In the genomic region with DNA sequence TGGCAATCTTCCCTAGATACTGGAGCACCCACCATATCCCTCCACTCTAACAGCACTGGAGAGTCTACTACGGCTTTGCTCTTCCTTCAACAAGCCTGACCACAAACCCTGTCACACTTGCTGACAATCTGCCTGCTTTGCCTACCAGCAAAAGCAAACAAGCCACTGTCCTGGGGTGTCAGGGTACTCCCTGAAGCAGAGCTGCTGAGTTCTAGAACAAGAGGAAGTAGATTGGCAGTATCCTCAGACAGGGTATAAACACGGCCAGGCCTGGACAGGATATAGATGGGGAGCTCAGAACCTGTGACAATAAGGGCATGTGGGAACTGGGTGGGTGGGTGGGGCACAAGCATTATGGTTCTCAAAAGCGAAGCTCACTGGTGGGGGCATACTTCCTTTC, we compare ENCODE assay signal across 14 mouse cellular contexts. TPM values are rescaled to one million over a fixed set of nuclear protein-coding genes. Genes with fewer than 3 reads are reported as not detected.
DNase-seq lines count a peak whose midpoint lies in the region; ATAC-seq and TF ChIP-seq lines count a peak whose summit lies in the region.
"Had no signal": no experiment of that assay in that cellular context is flagged by ENCODE, and none has a peak within 500 bp of the region (broad histone marks: within the 10 kb centered on the region; RNA-seq: fewer than 3 reads in every experiment).

No protein-coding gene starts in this region.

- intact Hi-C loops in heart, postnatal 25 days (cut with DNase I) = loop anchor here (5.0 kb wide), 1 partner anchor 35 kb away; no protein-coding TSS in a partner anchor

- peak overlapping the region; percentile 66 for H3K27ac ChIP-seq in heart, embryonic 11.5 days (ENCODE audit: low read depth, low read length)
- H3K27ac ChIP-seq in liver, embryonic 15.5 days (replicated peaks) = 0 out of 2 replicates have a peak overlapping the region, but pooled peaks have one; percentile 9
- H3K27ac ChIP-seq in liver, postnatal 0 days (ENCODE audit: low read depth) = no peak overlapping the region
- H3K27ac ChIP-seq: left cerebral cortex, adult 2 months had no signal

- no peaks in the 10 kb centered on the region for H3K9me3 ChIP-seq in heart, embryonic 11.5 days (replicated peaks; ENCODE audit: control insufficient read depth, low read length)
- no peaks in the 10 kb centered on the region for H3K9me3 ChIP-seq in liver, embryonic 15.5 days (replicated peaks)
- no peaks in the 10 kb centered on the region for H3K9me3 ChIP-seq in liver, postnatal 0 days (ENCODE audit: low read length)
- no peaks in the 10 kb centered on the region for H3K9me3 ChIP-seq in E14TG2a.4 (ENCODE audit: low read length)
- H3K9me3 ChIP-seq: forebrain, embryonic 15.5 days had no signal

- H3K4me3 ChIP-seq in heart, embryonic 11.5 days (ENCODE audit: low read depth, low read length) = no peak overlapping the region
- no peak overlapping the region for H3K4me3 ChIP-seq in liver, embryonic 15.5 days (replicated peaks)
- no peak overlapping the region for H3K4me3 ChIP-seq in liver, postnatal 0 days (ENCODE audit: low read depth, low read length)
- H3K4me3 ChIP-seq in E14TG2a.4 (replicated peaks; ENCODE audit: low read length) = peak overlapping the region; percentile 26; the same call in 1 of the 2 replicates
- H3K4me3 ChIP-seq: forebrain, embryonic 15.5 days; left cerebral cortex, adult 2 months had no signal

- 0 out of 2 replicates have a peak, but pooled peaks cover 2% of the 10 kb centered on the region for H3K36me3 ChIP-seq in heart, embryonic 11.5 days (ENCODE audit: control insufficient read depth, insufficient read depth, low read length)
- H3K36me3 ChIP-seq in liver, embryonic 15.5 days (replicated peaks) = peaks cover 43% of the 10 kb centered on the region
- peaks cover 19% of the 10 kb centered on the region for H3K36me3 ChIP-seq in liver, postnatal 0 days (replicated peaks; ENCODE audit: insufficient read depth, low read length)
- peaks cover 79% of the 10 kb centered on the region for H3K36me3 ChIP-seq in E14TG2a.4 (ENCODE audit: insufficient read depth, low read length)
- H3K36me3 ChIP-seq: forebrain, embryonic 15.5 days had no signal

- H3K4me1 ChIP-seq in heart, embryonic 11.5 days (ENCODE audit: control insufficient read depth, insufficient read depth, low read length) = peaks cover 63% of the 10 kb centered on the region
- H3K4me1 ChIP-seq in liver, embryonic 15.5 days (replicated peaks) = peaks cover 73% of the 10 kb centered on the region
- peaks cover 37% of the 10 kb centered on the region for H3K4me1 ChIP-seq in liver, postnatal 0 days (ENCODE audit: insufficient read depth)
- peaks cover 95% of the 10 kb centered on the region for H3K4me1 ChIP-seq in E14TG2a.4 (replicated peaks; ENCODE audit: low read depth, low read length)

- TF ChIP-seq EP300 in liver, postnatal 0 days (IDR thresholded peaks at IDR 0.05; ENCODE audit: low read depth) = no peak

- ATAC-seq in heart, embryonic 11.5 days (replicated peaks; ENCODE audit: insufficient number of reproducible peaks, low FRiP score, low TSS enrichment) = no peak
- ATAC-seq in liver, embryonic 15.5 days (ENCODE audit: insufficient read depth) = no peak
- ATAC-seq in liver, postnatal 0 days = no peak
- ATAC-seq in megakaryocyte, adult 5-6 weeks (ENCODE audit: poor library complexity, severe bottlenecking) = peak; percentile 39
- ATAC-seq: forebrain, embryonic 15.5 days had no signal

- H3K9ac ChIP-seq in heart, embryonic 11.5 days (ENCODE audit: low read depth, low read length) = no peak overlapping the region
- no peak overlapping the region for H3K9ac ChIP-seq in liver, embryonic 15.5 days
- no peak overlapping the region for H3K9ac ChIP-seq in liver, postnatal 0 days (replicated peaks)
- H3K9ac ChIP-seq: forebrain, embryonic 15.5 days had no signal

- H3K27me3 ChIP-seq in heart, embryonic 11.5 days (ENCODE audit: control insufficient read depth, insufficient read depth, low read length) = no peaks in the 10 kb centered on the region
- H3K27me3 ChIP-seq in liver, embryonic 15.5 days = no peaks in the 10 kb centered on the region
- H3K27me3 ChIP-seq in liver, postnatal 0 days (ENCODE audit: insufficient read depth, low read length) = no peaks in the 10 kb centered on the region
- H3K27me3 ChIP-seq in E14TG2a.4 (ENCODE audit: insufficient read depth, low read length) = no peaks in the 10 kb centered on the region
- H3K27me3 ChIP-seq: forebrain, embryonic 15.5 days had no signal

- DNase-seq in heart, postnatal 25 days (ENCODE audit: low spot score) = no peak
- DNase-seq in liver, postnatal 0 days = no peak
- no peak for DNase-seq in yolk sac, embryonic 10.5 days (ENCODE audit: low spot score)
- no peak for DNase-seq in adrenal gland, adult 2 months
- DNase-seq: adrenal gland, adult 8-10 months; cerebellum, adult 8-10 months; kidney, adult 11 months; right cerebral cortex, adult 18-20 months had no signal

- no peak for TF ChIP-seq CTCF in liver, postnatal 0 days (IDR thresholded peaks at IDR 0.05; ENCODE audit: low read depth)
- no peak for TF ChIP-seq CTCF in E14TG2a.4 (conservative IDR thresholded peaks at IDR 0.05; ENCODE audit: low read length)

- 81% methylated on average over 3 of the region's 3 CpGs for WGBS in heart, embryonic 11.5 days (ENCODE audit: insufficient replicate concordance)
- WGBS in liver, embryonic 15.5 days (ENCODE audit: insufficient replicate concordance) = 43% methylated on average over 3 of the region's 3 CpGs
- 67% methylated on average over 3 of the region's 3 CpGs for WGBS in liver, postnatal 0 days (ENCODE audit: insufficient replicate concordance)

- H3K4me2 ChIP-seq in heart, embryonic 11.5 days = no peak overlapping the region
- no peak overlapping the region for H3K4me2 ChIP-seq in liver, embryonic 15.5 days
- no peak overlapping the region for H3K4me2 ChIP-seq in liver, postnatal 0 days (ENCODE audit: low read depth, low read length)
- H3K4me2 ChIP-seq: forebrain, embryonic 15.5 days had no signal

RNA-seq across cellular contexts. Expression of gene Yjefn3, which starts 35.0 kb away (rescaled TPM):
- 5.5 and 7.0 TPM in 2 replicates for polyA plus RNA-seq in heart, embryonic 11.5 days (2014; fragmentation: Nextera tagmentation; extraction: Ambion mirVana)
- 10 to 100 TPM in 1 of 2 experiments, 1 to 10 TPM in 1; 9.6 to 14.8 TPM for total RNA-seq in heart, postnatal 25 days (2021)
- 0.51 and 0.54 TPM in 2 replicates for polyA plus RNA-seq in liver, embryonic 15.5 days (2015; fragmentation: Nextera tagmentation; extraction: Ambion mirVana)
- 0.72 and 0.89 TPM in 2 replicates for polyA plus RNA-seq in liver, postnatal 0 days (2015; fragmentation: Nextera tagmentation; extraction: Ambion mirVana)
- 3.1 TPM in 1 of 2 replicates, not detected in the other for total RNA-seq in megakaryocyte, adult 5-6 weeks (2015)
- not detected in 2 replicates for total RNA-seq in megakaryocyte, adult 5-6 weeks (2017)
- total RNA-seq in adrenal gland, adult 2 months (2021) = 1 to 10 TPM; 1.9 to 4.2 TPM
- 6.6 and 10.8 TPM in 2 replicates for polyA plus RNA-seq in adrenal gland, adult 2 months (2012; rRNA removed)

RNA-seq across cellular contexts. Expression of gene Ndufa13, which starts 35.1 kb away (rescaled TPM):
- polyA plus RNA-seq in heart, embryonic 11.5 days (2014; fragmentation: Nextera tagmentation; extraction: Ambion mirVana) = 270 and 275 TPM in 2 replicates
- total RNA-seq in heart, postnatal 25 days (2021) = 100 to 1,000 TPM; 446 to 456 TPM
- 89.7 and 96.9 TPM in 2 replicates for polyA plus RNA-seq in liver, embryonic 15.5 days (2015; fragmentation: Nextera tagmentation; extraction: Ambion mirVana)
- polyA plus RNA-seq in liver, postnatal 0 days (2015; fragmentation: Nextera tagmentation; extraction: Ambion mirVana) = 152 TPM in 2 replicates
- total RNA-seq in megakaryocyte, adult 5-6 weeks (2015) = 63.4 and 75.7 TPM in 2 replicates
- 120 and 143 TPM in 2 replicates for total RNA-seq in megakaryocyte, adult 5-6 weeks (2017)
- 100 to 1,000 TPM; 160 to 215 TPM for total RNA-seq in adrenal gland, adult 2 months (2021)
- 83.3 and 99.4 TPM in 2 replicates for polyA plus RNA-seq in adrenal gland, adult 2 months (2012; rRNA removed)

RNA-seq across cellular contexts. Expression of gene Tssk6, which starts 35.5 kb away (rescaled TPM):
- polyA plus RNA-seq in heart, embryonic 11.5 days (2014; fragmentation: Nextera tagmentation; extraction: Ambion mirVana) = 1.6 and 1.8 TPM in 2 replicates
- under 1 TPM in 1 of 2 experiments, not detected in 1; 0.20 TPM for total RNA-seq in heart, postnatal 25 days (2021)
- polyA plus RNA-seq in liver, embryonic 15.5 days (2015; fragmentation: Nextera tagmentation; extraction: Ambion mirVana) = 2.1 TPM in 2 replicates
- polyA plus RNA-seq in liver, postnatal 0 days (2015; fragmentation: Nextera tagmentation; extraction: Ambion mirVana) = 1.3 and 1.7 TPM in 2 replicates
- 0.27 TPM in 1 of 2 replicates, not detected in the other for total RNA-seq in megakaryocyte, adult 5-6 weeks (2015)
- total RNA-seq in megakaryocyte, adult 5-6 weeks (2017) = 0.16 and 0.26 TPM in 2 replicates
- under 1 TPM; 0.35 to 0.66 TPM for total RNA-seq in adrenal gland, adult 2 months (2021)
- polyA plus RNA-seq in adrenal gland, adult 2 months (2012; rRNA removed) = 1.3 and 2.0 TPM in 2 replicates

RNA-seq across cellular contexts. Expression of gene Cilp2, which starts 50.0 kb away (rescaled TPM):
- 0.21 and 0.49 TPM in 2 replicates for polyA plus RNA-seq in heart, embryonic 11.5 days (2014; fragmentation: Nextera tagmentation; extraction: Ambion mirVana)
- total RNA-seq in heart, postnatal 25 days (2021) = 1 to 10 TPM; 2.8 to 2.9 TPM
- 0.03 and 0.06 TPM in 2 replicates for polyA plus RNA-seq in liver, embryonic 15.5 days (2015; fragmentation: Nextera tagmentation; extraction: Ambion mirVana)
- polyA plus RNA-seq in liver, postnatal 0 days (2015; fragmentation: Nextera tagmentation; extraction: Ambion mirVana) = 0.02 TPM in 1 of 2 replicates, not detected in the other
- not detected in 2 replicates for total RNA-seq in megakaryocyte, adult 5-6 weeks (2015)
- total RNA-seq in megakaryocyte, adult 5-6 weeks (2017) = not detected in 2 replicates
- under 1 TPM; 0.07 to 0.09 TPM for total RNA-seq in adrenal gland, adult 2 months (2021)
- polyA plus RNA-seq in adrenal gland, adult 2 months (2012; rRNA removed) = 0.39 and 1.1 TPM in 2 replicates

RNA-seq across cellular contexts. Expression of gene Gatad2a, which starts 58.7 kb away (rescaled TPM):
- 52.9 and 59.0 TPM in 2 replicates for polyA plus RNA-seq in heart, embryonic 11.5 days (2014; fragmentation: Nextera tagmentation; extraction: Ambion mirVana)
- total RNA-seq in heart, postnatal 25 days (2021) = 10 to 100 TPM; 34.3 to 35.6 TPM
- polyA plus RNA-seq in liver, embryonic 15.5 days (2015; fragmentation: Nextera tagmentation; extraction: Ambion mirVana) = 28.0 and 32.2 TPM in 2 replicates
- polyA plus RNA-seq in liver, postnatal 0 days (2015; fragmentation: Nextera tagmentation; extraction: Ambion mirVana) = 19.5 and 20.7 TPM in 2 replicates
- total RNA-seq in megakaryocyte, adult 5-6 weeks (2015) = 50.1 and 62.0 TPM in 2 replicates
- total RNA-seq in megakaryocyte, adult 5-6 weeks (2017) = 62.5 and 64.7 TPM in 2 replicates
- 100 to 1,000 TPM; 102 to 116 TPM for total RNA-seq in adrenal gland, adult 2 months (2021)
- polyA plus RNA-seq in adrenal gland, adult 2 months (2012; rRNA removed) = 92.3 and 105 TPM in 2 replicates
